Mouse (Mus musculus): ENCODE measurements around the gene Mzt1. TPM values are rescaled to one million over a fixed set of nuclear protein-coding genes. Genes with fewer than 3 reads are reported as not detected.

Mzt1 gene
- 65.5 and 73.3 TPM in 2 replicates for polyA plus RNA-seq (2015; fragmentation: Nextera tagmentation; extraction: Ambion mirVana)

GRCm38 (mm10) chr14:99046031-99046781, at the start of gene Mzt1, which contains the start of gene Bora:
TSS of gene Mzt1 (minus strand) at chr14:99046134.
TSS of gene Bora (plus strand) at chr14:99046222.

GRCm38 (mm10) chr14:98994218-98994617, 51.7 kb downstream of the Mzt1 start, which contains the start of gene Rpl36a-ps1:
TSS of gene Rpl36a-ps1 (minus strand) at chr14:98994318.

Other genes starting within 250 kb of the Mzt1 start
- gene Rpl36a-ps1, start 51.8 kb downstream of the Mzt1 start, polyA plus RNA-seq (2015; fragmentation: Nextera tagmentation; extraction: Ambion mirVana), result 5.6 and 7.7 TPM in 2 replicates
- gene Bora, start 88 bp upstream of the Mzt1 start, polyA plus RNA-seq (2015; fragmentation: Nextera tagmentation; extraction: Ambion mirVana), result 13.2 and 22.1 TPM in 2 replicates
- gene Pibf1, start 53.3 kb upstream of the Mzt1 start, polyA plus RNA-seq (2015; fragmentation: Nextera tagmentation; extraction: Ambion mirVana), result 18.2 and 19.9 TPM in 2 replicates
- 12.5 and 13.9 TPM in 2 replicates for gene Dis3, start 53.6 kb upstream of the Mzt1 start, polyA plus RNA-seq (2015; fragmentation: Nextera tagmentation; extraction: Ambion mirVana)